Mouse (Mus musculus): Measurements from ENCODE around the gene Tekt4. TPM values are rescaled to one million over a fixed set of nuclear protein-coding genes. Genes with fewer than 3 reads are reported as not detected.

Tekt4 gene
- polyA plus RNA-seq, 1 experiment from 2014 or later, result 0.81 TPM

Other genes starting within 250 kb of the Tekt4 start
- 23.8 and 25.7 TPM in 2 replicates for gene Gnptg, start 214.5 kb upstream of the Tekt4 start, polyA plus RNA-seq (2015; fragmentation: Nextera tagmentation; extraction: Ambion mirVana)
- 26.9 and 31.0 TPM in 2 replicates for gene Tsr3, start 214.4 kb upstream of the Tekt4 start, polyA plus RNA-seq (2015; fragmentation: Nextera tagmentation; extraction: Ambion mirVana)
- 1.4 and 2.5 TPM in 2 replicates for gene Baiap3, start 198.3 kb upstream of the Tekt4 start, polyA plus RNA-seq (2015; fragmentation: Nextera tagmentation; extraction: Ambion mirVana)
- 345 and 358 TPM in 2 replicates for gene Ube2i, start 180.0 kb upstream of the Tekt4 start, polyA plus RNA-seq (2015; fragmentation: Nextera tagmentation; extraction: Ambion mirVana)
- gene Prss34, start 156.2 kb upstream of the Tekt4 start, polyA plus RNA-seq (2015; fragmentation: Nextera tagmentation; extraction: Ambion mirVana), result 0.80 and 0.84 TPM in 2 replicates
- not detected in 2 replicates for gene Prss28, start 146.0 kb upstream of the Tekt4 start, polyA plus RNA-seq (2015; fragmentation: Nextera tagmentation; extraction: Ambion mirVana)
- gene Prss29, start 136.0 kb upstream of the Tekt4 start, polyA plus RNA-seq (2015; fragmentation: Nextera tagmentation; extraction: Ambion mirVana), result not detected in 2 replicates
- gene Tpsab1, start 109.1 kb upstream of the Tekt4 start, polyA plus RNA-seq (2015; fragmentation: Nextera tagmentation; extraction: Ambion mirVana), result 0.41 and 0.59 TPM in 2 replicates
- 11.0 and 11.7 TPM in 2 replicates for gene Tpsb2, start 88.3 kb upstream of the Tekt4 start, polyA plus RNA-seq (2015; fragmentation: Nextera tagmentation; extraction: Ambion mirVana)
- 0.56 and 0.76 TPM in 2 replicates for gene Tpsg1, start 85.3 kb upstream of the Tekt4 start, polyA plus RNA-seq (2015; fragmentation: Nextera tagmentation; extraction: Ambion mirVana)
- gene Cacna1h, start 20.8 kb upstream of the Tekt4 start, polyA plus RNA-seq (2015; fragmentation: Nextera tagmentation; extraction: Ambion mirVana), result 4.5 and 5.4 TPM in 2 replicates
- 0.07 and 0.12 TPM in 2 replicates for gene Sstr5, start 42.7 kb downstream of the Tekt4 start, polyA plus RNA-seq (2015; fragmentation: Nextera tagmentation; extraction: Ambion mirVana)
- 0.54 and 0.82 TPM in 2 replicates for gene Sox8, start 116.1 kb downstream of the Tekt4 start, polyA plus RNA-seq (2015; fragmentation: Nextera tagmentation; extraction: Ambion mirVana)
- gene Lmf1, start 124.5 kb downstream of the Tekt4 start, polyA plus RNA-seq (2015; fragmentation: Nextera tagmentation; extraction: Ambion mirVana), result 36.9 and 39.8 TPM in 2 replicates